Mouse (Mus musculus) liver, embryonic 14.5 days (tissue): ENCODE data around the gene Ncor1.

Experiments used
- CTCF ChIP-seq: IDR thresholded peaks from 2 replicates; pipeline ENCODE4 v1.5.1; 2016; ENCODE audit warnings: antibody characterized with exemption, low read depth, control low read depth
- EP300 ChIP-seq: IDR thresholded peaks from 2 replicates; pipeline ENCODE4 v1.6.1; 2016; ENCODE audit warnings: antibody characterized with exemption, low read depth

DNA sequence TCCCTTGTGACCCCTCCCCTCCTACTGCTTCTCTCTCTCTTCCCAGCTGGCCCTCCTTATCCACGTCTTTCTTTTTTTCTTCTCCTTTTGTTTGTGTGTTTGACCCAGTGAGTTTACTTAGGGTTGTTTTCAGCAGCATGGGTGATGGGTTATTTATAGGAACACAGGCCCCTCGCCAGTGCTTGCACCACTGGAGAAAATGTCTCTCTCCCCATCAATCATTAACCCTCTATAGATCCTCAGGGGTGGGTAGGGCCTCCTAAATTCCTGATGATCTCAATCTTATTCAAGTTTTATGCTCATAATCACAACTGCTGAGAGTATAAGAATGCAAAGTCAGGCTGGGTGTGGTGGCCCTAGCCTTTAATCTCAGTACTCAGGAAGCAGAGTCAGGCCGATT lies 38.8 kb upstream of the Ncor1 start:
- TF ChIP-seq CTCF, result no peak
- no peak for TF ChIP-seq EP300
